Mouse (Mus musculus) forebrain, postnatal 0 days (tissue): ENCODE results near the gene Ctnnbl1. TPM values are rescaled to one million over a fixed set of nuclear protein-coding genes. Genes with fewer than 3 reads are reported as not detected.

Source experiments
- ATAC-seq: fragments of 200-750 bp; cut with Nextera tagmentation; 2 replicates; pipeline ENCODE4 v1.8.0; 2017; ENCODE audit warnings: mild to moderate bottlenecking, moderate library complexity
- DNase-seq: peaks from one replicate; pipeline ENCODE4 v3.0.0-alpha.2; 2015
- H3K27ac ChIP-seq: fragments of 300-500 bp; sonication (generic); 2 replicates; pipeline ENCODE4 v1.5.1; 2014; ENCODE audit warnings: low read depth, mild to moderate bottlenecking, antibody characterized with exemption, low read length, moderate library complexity, mixed read lengths
- H3K27me3 ChIP-seq: fragments of 300-500 bp; sonication (generic); 2 replicates; pipeline ENCODE4 v1.6.1; 2014; ENCODE audit warnings: mild to moderate bottlenecking, low read length, mixed read lengths; ENCODE audit not compliant: insufficient read depth
- H3K36me3 ChIP-seq: fragments of 300-500 bp; sonication (generic); 2 replicates; pipeline ENCODE4 v1.6.1; 2014; ENCODE audit warnings: mild to moderate bottlenecking, moderate library complexity; ENCODE audit not compliant: insufficient read depth
- H3K4me1 ChIP-seq: fragments of 300-500 bp; sonication (generic); 2 replicates; pipeline ENCODE4 v1.6.1; 2014; ENCODE audit warnings: antibody characterized with exemption; ENCODE audit not compliant: insufficient read depth
- H3K4me2 ChIP-seq: fragments of 300-500 bp; sonication (generic); 2 replicates; pipeline ENCODE4 v1.6.1; 2014; ENCODE audit warnings: low read depth, mild to moderate bottlenecking, moderate library complexity
- H3K4me3 ChIP-seq: fragments of 300-500 bp; sonication (generic); 2 replicates; pipeline ENCODE4 v1.5.1; 2014; ENCODE audit warnings: low read depth, low read length, mixed read lengths
- H3K9ac ChIP-seq: fragments of 300-500 bp; sonication (generic); 2 replicates; pipeline ENCODE4 v1.6.1; 2014; ENCODE audit warnings: mild to moderate bottlenecking
- H3K9me3 ChIP-seq: fragments of 300-500 bp; sonication (generic); 2 replicates; pipeline ENCODE4 v1.6.1; 2016; ENCODE audit warnings: low read length
- CTCF ChIP-seq: sonication (generic); IDR thresholded peaks from 2 replicates; pipeline ENCODE4 v1.5.1; 2016; ENCODE audit warnings: antibody characterized with exemption, control low read depth, low read depth
- WGBS: fragments of 180-500 bp; shearing (Covaris S2); extraction: QIAGEN DNeasy Blood & Tissue Kit; methylation state at CpG from one replicate; pipeline ENCODE4 v1.1.7; 2014; 5-methylcytosine and 5-hydroxymethylcytosine counted together
- polyA plus RNA-seq: library from polyadenylated mRNA; unstranded; fragments of >200 nt; fragmentation: Nextera tagmentation; extraction: Ambion mirVana; gene quantifications from 2 replicates; pipeline ENCODE4 v1.2.1, GENCODE M21; 2015
- total RNA-seq: library from RNA; depleted of rRNA; stranded (reverse); fragments of >200 nt; gene quantifications from 2 replicates; pipeline ENCODE4 v1.2.3, GENCODE M21; 2014

The Ctnnbl1 gene
- total and polyA plus RNA-seq, 2 experiments from 2014 or later: 43.8 to 48.2 TPM

GRCm38 (mm10) chr2:157759717-157760116 lies 22.5 kb downstream of the Ctnnbl1 start:
- ATAC-seq (no peak), DNase-seq (no peak)
- Histone ChIP-seq H3K36me3 (no peaks in the 10 kb centered on the region), H3K27me3 (no peaks in the 10 kb centered on the region), H3K4me1 (no peaks in the 10 kb centered on the region), H3K27ac (no peak overlapping the region), H3K4me3 (no peak overlapping the region), H3K9me3 (no peaks in the 10 kb centered on the region), H3K4me2 (no peak overlapping the region), H3K9ac (no peak overlapping the region)
- no peak for TF ChIP-seq CTCF
- 81% methylated on average over 6 of the region's 6 CpGs for WGBS

GRCm38 (mm10) chr2:157762903-157763302 lies 25.7 kb downstream of the Ctnnbl1 start:
- no peaks in the 10 kb centered on the region for H3K36me3 ChIP-seq
- H3K4me2 ChIP-seq: no peak overlapping the region
- DNase-seq: no peak
- H3K4me1 ChIP-seq: no peaks in the 10 kb centered on the region
- no peak overlapping the region for H3K9ac ChIP-seq
- no peaks in the 10 kb centered on the region for H3K9me3 ChIP-seq
- no peak overlapping the region for H3K27ac ChIP-seq
- 66% methylated on average over 4 of the region's 4 CpGs for WGBS
- no peak overlapping the region for H3K4me3 ChIP-seq
- no peak for ATAC-seq
- H3K27me3 ChIP-seq: no peaks in the 10 kb centered on the region
- TF ChIP-seq CTCF: no peak

GRCm38 (mm10) chr2:157766591-157766990 lies 29.4 kb downstream of the Ctnnbl1 start:
- Histone ChIP-seq H3K27ac (no peak overlapping the region), H3K4me3 (no peak overlapping the region), H3K4me1 (0 out of 2 replicates have a peak, but pooled peaks cover 4% of the 10 kb centered on the region), H3K27me3 (no peaks in the 10 kb centered on the region), H3K9me3 (no peaks in the 10 kb centered on the region), H3K4me2 (no peak overlapping the region), H3K9ac (no peak overlapping the region), H3K36me3 (no peaks in the 10 kb centered on the region)
- WGBS: 45% methylated on average over 7 of the region's 7 CpGs
- ATAC-seq (no peak), DNase-seq (no peak)
- TF ChIP-seq CTCF: no peak

- ATAC-seq (no peak), DNase-seq (no peak)
- no peaks in the 10 kb centered on the region for H3K9me3 ChIP-seq
- H3K4me3 ChIP-seq: no peak overlapping the region
- no peak overlapping the region for H3K4me2 ChIP-seq
- H3K27ac ChIP-seq: no peak overlapping the region
- H3K9ac ChIP-seq: no peak overlapping the region
- TF ChIP-seq CTCF: no peak
- H3K4me1 ChIP-seq: 0 out of 2 replicates have a peak, but pooled peaks cover 4% of the 10 kb centered on the region
- H3K27me3 ChIP-seq: no peaks in the 10 kb centered on the region
- 32% methylated on average over 10 of the region's 10 CpGs for WGBS
- no peaks in the 10 kb centered on the region for H3K36me3 ChIP-seq
These were observed 31.7 kb downstream of the Ctnnbl1 start for GRCm38 (mm10) chr2:157768682-157769429.

- DNase-seq (no peak), ATAC-seq (no peak)
- no peak overlapping the region for H3K4me2 ChIP-seq
- no peak overlapping the region for H3K27ac ChIP-seq
- no peaks in the 10 kb centered on the region for H3K9me3 ChIP-seq
- H3K27me3 ChIP-seq: no peaks in the 10 kb centered on the region
- H3K9ac ChIP-seq: no peak overlapping the region
- 58% methylated on average over 3 of the region's 3 CpGs for WGBS
- peaks cover 3% of the 10 kb centered on the region; the same call in 1 of the 2 replicates for H3K36me3 ChIP-seq
- no peak overlapping the region for H3K4me3 ChIP-seq
- TF ChIP-seq CTCF: no peak
- H3K4me1 ChIP-seq: 0 out of 2 replicates have a peak, but pooled peaks cover 4% of the 10 kb centered on the region
These were observed 33.6 kb downstream of the Ctnnbl1 start for GRCm38 (mm10) chr2:157770761-157771160.

GRCm38 (mm10) chr2:157773661-157774060 lies 36.5 kb downstream of the Ctnnbl1 start:
- Histone ChIP-seq H3K9ac (no peak overlapping the region), H3K4me1 (0 out of 2 replicates have a peak, but pooled peaks cover 4% of the 10 kb centered on the region), H3K27ac (no peak overlapping the region), H3K9me3 (no peaks in the 10 kb centered on the region), H3K4me2 (no peak overlapping the region), H3K27me3 (no peaks in the 10 kb centered on the region), H3K4me3 (no peak overlapping the region), H3K36me3 (peaks cover 3% of the 10 kb centered on the region; the same call in 1 of the 2 replicates)
- DNase-seq (no peak), ATAC-seq (no peak)
- WGBS: 84% methylated on average over 1 of the region's 1 CpGs
- no peak for TF ChIP-seq CTCF

GRCm38 (mm10) chr2:157775957-157776356 lies 38.8 kb downstream of the Ctnnbl1 start:
- Histone ChIP-seq H3K36me3 (peaks cover 3% of the 10 kb centered on the region; the same call in 1 of the 2 replicates), H3K9me3 (no peaks in the 10 kb centered on the region), H3K27me3 (no peaks in the 10 kb centered on the region), H3K4me2 (no peak overlapping the region), H3K27ac (peak overlapping the region; percentile 50; the same call in 1 of the 2 replicates), H3K9ac (no peak overlapping the region), H3K4me3 (no peak overlapping the region), H3K4me1 (no peaks in the 10 kb centered on the region)
- TF ChIP-seq CTCF: no peak
- 80% methylated on average over 2 of the region's 2 CpGs for WGBS
- DNase-seq: no peak
- ATAC-seq: no peak
